ENCODE assay signal across 32 mouse cellular contexts in the genomic region with DNA sequence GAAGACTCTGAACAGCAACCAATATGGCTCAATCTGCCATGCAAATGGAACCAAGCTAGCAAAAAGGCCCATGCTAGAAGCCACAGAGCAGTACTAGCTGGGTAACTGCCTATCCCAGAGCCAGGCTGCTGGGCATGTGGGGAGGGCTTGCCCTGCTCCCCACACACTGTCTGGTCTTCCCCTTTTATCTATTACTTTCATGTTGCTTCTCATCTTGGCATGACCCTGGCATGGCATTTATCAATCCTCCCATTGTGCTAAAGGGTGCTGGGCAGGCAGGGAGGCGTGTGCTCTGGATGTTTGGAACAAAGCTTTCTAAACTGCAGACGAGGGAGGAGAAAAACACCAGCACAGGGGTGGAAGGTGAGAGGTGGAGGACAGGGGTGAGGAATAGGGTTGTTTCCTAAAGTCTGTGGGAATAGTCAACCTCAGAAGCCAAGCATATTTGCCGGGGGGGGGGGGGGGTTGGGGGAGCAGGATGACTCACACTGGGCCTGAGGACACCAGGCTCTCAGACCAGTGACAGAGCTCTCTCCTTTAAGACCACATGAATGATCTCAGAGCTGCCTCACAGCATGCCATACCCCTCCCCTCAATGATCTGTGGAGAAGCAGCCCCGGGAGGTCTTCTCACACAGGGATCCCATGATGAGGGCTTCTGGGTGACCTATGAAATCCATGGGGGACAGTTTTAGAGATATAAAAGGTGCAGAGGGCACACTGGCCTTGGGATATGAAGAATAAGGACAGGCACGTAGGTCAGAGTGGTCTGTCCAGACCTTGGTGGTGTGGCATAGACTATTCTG. TPM values are rescaled to one million over a fixed set of nuclear protein-coding genes. Genes with fewer than 3 reads are reported as not detected.
DNase-seq lines count a peak whose midpoint lies in the region; ATAC-seq lines count a peak whose summit lies in the region.
"Had no signal": no experiment of that assay in that cellular context is flagged by ENCODE, and none has a peak within 500 bp of the region (broad histone marks: within the 10 kb centered on the region; RNA-seq: fewer than 3 reads in every experiment).

No protein-coding gene starts in this region.

- no peaks in the 10 kb centered on the region for H3K27me3 ChIP-seq in liver, embryonic 12.5 days (replicated peaks)
- H3K27me3 ChIP-seq: CH12.LX; embryonic facial prominence, embryonic 12.5 days; hindbrain, embryonic 12.5 days; intestine, embryonic 15.5 days; limb, embryonic 13.5 days; liver, embryonic 13.5 days; neural tube, embryonic 15.5 days had no signal

- H3K9me3 ChIP-seq in liver, embryonic 12.5 days (replicated peaks), result no peaks in the 10 kb centered on the region
- H3K9me3 ChIP-seq: embryonic facial prominence, embryonic 12.5 days; forebrain, embryonic 10.5 days; hindbrain, embryonic 12.5 days; intestine, embryonic 15.5 days; limb, embryonic 13.5 days; liver, embryonic 13.5 days; neural tube, embryonic 15.5 days had no signal

- no peak overlapping the region for H3K4me2 ChIP-seq in liver, embryonic 12.5 days
- H3K4me2 ChIP-seq: embryonic facial prominence, embryonic 12.5 days; heart, embryonic 11.5 days; hindbrain, embryonic 12.5 days; intestine, embryonic 15.5 days; limb, embryonic 13.5 days; liver, embryonic 13.5 days; neural tube, embryonic 15.5 days had no signal

- no peak overlapping the region for H3K4me3 ChIP-seq in liver, embryonic 12.5 days
- H3K4me3 ChIP-seq: embryonic facial prominence, embryonic 12.5 days; forebrain, embryonic 10.5 days; hindbrain, embryonic 12.5 days; intestine, embryonic 15.5 days; layer of hippocampus, adult 2 months; limb, embryonic 13.5 days; liver, embryonic 13.5 days; neural tube, embryonic 15.5 days had no signal

- peak; percentile 95 for ATAC-seq in megakaryocyte-erythroid progenitor cell, adult 5-6 weeks (replicated peaks; ENCODE audit: low FRiP score, low TSS enrichment, poor library complexity, severe bottlenecking)
- ATAC-seq in liver, embryonic 12.5 days, result no peak
- ATAC-seq: hindbrain, postnatal 0 days; intestine, embryonic 15.5 days; lung, postnatal 0 days had no signal

- peaks cover 13% of the 10 kb centered on the region for H3K4me1 ChIP-seq in liver, embryonic 12.5 days
- H3K4me1 ChIP-seq: embryonic facial prominence, embryonic 12.5 days; forebrain, embryonic 10.5 days; hindbrain, embryonic 12.5 days; intestine, embryonic 15.5 days; limb, embryonic 13.5 days; neural tube, embryonic 15.5 days had no signal

- no peak overlapping the region for H3K9ac ChIP-seq in liver, embryonic 12.5 days
- H3K9ac ChIP-seq: embryonic facial prominence, embryonic 12.5 days; intestine, embryonic 15.5 days; limb, embryonic 13.5 days; liver, embryonic 13.5 days; neural tube, embryonic 15.5 days had no signal

- peak; percentile 50 for DNase-seq in adrenal gland, adult 8-10 months
- no peak for DNase-seq in adrenal gland, postnatal 10 days
- DNase-seq in 416B (ENCODE audit: low read depth) (peak; percentile 76), adipocyte (ENCODE audit: low spot score) (peak; percentile 55)
- no peak for DNase-seq in thymus, postnatal 0 days (ENCODE audit: low spot score)
- no peak for DNase-seq in c-Kit-positive CD71-positive TER-119-positive erythroid progenitor cells, embryonic 14.5 days (ENCODE audit: low spot score)
- DNase-seq: cerebellum, adult 9-10 months; cerebellum, postnatal 36 days; embryo, embryonic 11 days; gastrocnemius, postnatal 14 days; heart, postnatal 36 days; kidney, adult 2 months; kidney, postnatal 36 days; liver, embryonic 13.5 days; lung, adult 18-20 months; lung, postnatal 4 days; midbrain, embryonic 14.5 days; thymus, postnatal 25 days had no signal

- WGBS in liver, embryonic 12.5 days (ENCODE audit: insufficient replicate concordance), result 50% methylated on average over 4 of the region's 5 CpGs

- no peak overlapping the region for H3K27ac ChIP-seq in liver, embryonic 12.5 days
- H3K27ac ChIP-seq: embryonic facial prominence, embryonic 12.5 days; forebrain, embryonic 10.5 days; hindbrain, embryonic 12.5 days; hindbrain, postnatal 0 days; intestine, embryonic 15.5 days; layer of hippocampus, adult 2 months; limb, embryonic 13.5 days; liver, embryonic 13.5 days; neural tube, embryonic 15.5 days had no signal

- no peaks in the 10 kb centered on the region for H3K36me3 ChIP-seq in liver, embryonic 12.5 days
- H3K36me3 ChIP-seq: embryonic facial prominence, embryonic 12.5 days; forebrain, embryonic 10.5 days; hindbrain, embryonic 12.5 days; intestine, embryonic 15.5 days; limb, embryonic 13.5 days; liver, embryonic 13.5 days; neural tube, embryonic 15.5 days had no signal

RNA-seq across cellular contexts. Expression of a gene that starts 24.0 kb away (rescaled TPM):
- 100 to 1,000 TPM; 259 to 564 (median 438) TPM for total RNA-seq in adrenal gland, adult 8-10 months (2022)
- 100 to 1,000 TPM in 1 of 2 experiments, 10 to 100 TPM in 1; 85.7 to 119 TPM for total RNA-seq in adrenal gland, postnatal 10 days (2021)
- 0.12 TPM in 1 of 2 replicates, not detected in the other for total RNA-seq in megakaryocyte-erythroid progenitor cell, adult 5-6 weeks (2014; fragmentation: Nextera tagmentation)
- total RNA-seq in megakaryocyte-erythroid progenitor cell, adult 5-6 weeks (2017), result not detected in 2 replicates
- 1.6 and 1.7 TPM in 2 replicates for polyA plus RNA-seq in thymus, postnatal 0 days (2015; fragmentation: Nextera tagmentation; extraction: Ambion mirVana)
- 0.24 and 0.30 TPM in 2 replicates for polyA plus RNA-seq in liver, embryonic 12.5 days (2016; fragmentation: Nextera tagmentation; extraction: Ambion mirVana)
- total RNA-seq: granulocyte monocyte progenitor cell, adult 5-6 weeks had no signal

RNA-seq across cellular contexts. Expression of a gene that starts 51.6 kb away (rescaled TPM):
- total RNA-seq in adrenal gland, adult 8-10 months (2022), result 100 to 1,000 TPM; 109 to 216 (median 186) TPM
- total RNA-seq in adrenal gland, postnatal 10 days (2021), result 100 to 1,000 TPM; 806 to 826 TPM
- 135 and 146 TPM in 2 replicates for total RNA-seq in megakaryocyte-erythroid progenitor cell, adult 5-6 weeks (2014; fragmentation: Nextera tagmentation)
- 105 and 155 TPM in 2 replicates for total RNA-seq in megakaryocyte-erythroid progenitor cell, adult 5-6 weeks (2017)
- polyA plus RNA-seq in thymus, postnatal 0 days (2015; fragmentation: Nextera tagmentation; extraction: Ambion mirVana), result 145 and 149 TPM in 2 replicates
- 142 and 150 TPM in 2 replicates for polyA plus RNA-seq in liver, embryonic 12.5 days (2016; fragmentation: Nextera tagmentation; extraction: Ambion mirVana)

Comparison
In these comparisons a context has a peak if more than half of its experiments do, and no peak if none do; other contexts are left out.
1. DNase-seq: peak in adrenal gland, adult 8-10 months (single experiment), 416B (single experiment) and adipocyte (single experiment); none in adrenal gland, postnatal 10 days (single experiment), thymus, postnatal 0 days (single experiment) and c-Kit-positive CD71-positive TER-119-positive erythroid progenitor cells, embryonic 14.5 days (single experiment).
2. RNA of a gene that starts 24.0 kb away (total RNA-seq): 259 to 564 TPM in adrenal gland, adult 8-10 months and 85.7 to 119 TPM in adrenal gland, postnatal 10 days; 0.12 TPM in megakaryocyte-erythroid progenitor cell, adult 5-6 weeks; every median in the first group is over 10 times any median in the second.